Mouse (Mus musculus): Measurements from ENCODE around the gene Utp11. TPM values are rescaled to one million over a fixed set of nuclear protein-coding genes. Genes with fewer than 3 reads are reported as not detected.
A peak's percentile ranks its signal among the peaks of the same experiment; 100 is the strongest.

Utp11 gene
- polyA plus RNA-seq, 1 experiment from 2014 or later = 33.9 TPM

DNA sequence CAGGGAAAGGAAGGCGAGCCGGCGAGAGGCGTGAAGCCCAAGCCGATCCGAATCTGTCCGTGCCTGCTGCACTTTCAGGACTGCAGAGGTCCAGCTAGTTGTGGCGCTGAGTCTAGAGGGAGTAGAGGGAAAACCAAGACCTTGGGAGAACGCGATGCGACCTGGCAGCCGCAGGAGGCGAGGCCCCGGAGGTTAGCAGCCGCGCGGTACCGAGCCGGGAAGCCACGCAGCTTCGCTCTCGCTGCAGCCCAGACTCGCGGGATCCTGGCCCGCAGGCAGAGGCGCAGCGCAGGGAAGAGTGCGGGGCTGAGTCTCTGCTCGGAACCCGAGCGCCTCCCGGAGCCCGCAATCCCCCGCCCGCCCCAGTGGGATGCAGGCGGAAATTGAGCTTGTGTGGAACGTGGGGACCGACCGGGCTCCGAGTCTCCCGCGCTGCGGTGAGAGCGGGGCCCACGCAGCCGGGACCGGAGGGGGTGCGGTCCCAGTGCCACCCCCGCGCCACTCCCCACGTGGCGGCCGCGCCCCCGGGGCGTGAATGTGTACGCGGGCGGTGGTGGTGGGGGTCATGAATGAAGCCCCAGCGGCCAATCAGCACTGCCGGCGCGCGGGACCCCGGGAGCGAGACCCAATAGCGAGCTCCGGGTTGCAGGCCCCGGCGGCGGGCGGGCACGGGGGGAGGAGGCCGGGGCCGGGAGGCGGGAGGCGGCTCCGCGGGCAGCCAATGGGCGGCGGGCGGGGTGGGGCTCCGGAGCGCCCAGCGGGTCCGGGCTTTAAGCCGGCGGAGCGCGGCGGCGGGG lies 36.3 kb downstream of the Utp11 start:
- H3K4me3 ChIP-seq (ENCODE audit: low read depth, low read length) = peak overlapping the region; percentile 46
- peaks cover 59% of the 10 kb centered on the region for H3K27me3 ChIP-seq (ENCODE audit: control insufficient read depth, insufficient read depth, low read length)
- no peaks in the 10 kb centered on the region for H3K9me3 ChIP-seq (ENCODE audit: control insufficient read depth, low read length)
- WGBS = under 1% methylated on average over 63 of the region's 92 CpGs
- no peaks in the 10 kb centered on the region for H3K36me3 ChIP-seq (ENCODE audit: control insufficient read depth, insufficient read depth, low read length)
- H3K4me2 ChIP-seq (ENCODE audit: low read depth, low read length) = peak overlapping the region; percentile 87
- peak overlapping the region; percentile 10; the same call in 1 of the 2 replicates for H3K27ac ChIP-seq (ENCODE audit: low read depth, low read length)
- H3K9ac ChIP-seq (replicated peaks; ENCODE audit: low read depth, low read length) = peak overlapping the region; percentile 48
- peak; percentile 94 for ATAC-seq (ENCODE audit: low read depth)
- peaks cover 16% of the 10 kb centered on the region for H3K4me1 ChIP-seq (ENCODE audit: control insufficient read depth, insufficient read depth, low read length)

DNA sequence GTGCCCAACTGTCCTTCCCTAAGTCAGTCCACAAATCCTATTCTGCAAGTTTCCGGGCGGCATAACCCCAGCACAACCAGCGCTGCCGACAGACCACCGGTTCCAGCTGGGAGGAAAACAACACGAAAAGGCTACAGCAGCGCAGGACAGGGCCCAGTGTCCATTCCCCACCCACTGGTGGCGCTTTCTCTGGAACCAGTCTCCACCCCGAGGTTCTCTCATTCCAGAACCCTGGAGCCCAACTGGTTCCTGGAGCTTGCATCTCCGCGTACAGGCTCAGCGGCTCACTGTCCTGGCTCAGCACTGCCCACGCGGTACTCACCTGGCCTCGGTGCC lies 36.9 kb downstream of the Utp11 start, which contains the start of gene Pou3f1:
Pou3f1 (plus strand) TSS at position 290 of the 336 bp plus-strand sequence.
- no peaks in the 10 kb centered on the region for H3K36me3 ChIP-seq (ENCODE audit: control insufficient read depth, insufficient read depth, low read length)
- peak within 1 kb of the TSS; percentile 48 for H3K9ac ChIP-seq (replicated peaks; ENCODE audit: low read depth, low read length)
- H3K9me3 ChIP-seq (ENCODE audit: control insufficient read depth, low read length) = no peaks in the 10 kb centered on the region
- peaks cover 16% of the 10 kb centered on the region for H3K4me1 ChIP-seq (ENCODE audit: control insufficient read depth, insufficient read depth, low read length)
- peak within 1 kb of the TSS; percentile 46 for H3K4me3 ChIP-seq (ENCODE audit: low read depth, low read length)
- WGBS = 2% methylated on average over 15 of the region's 15 CpGs
- peak within 1 kb of the TSS; percentile 87 for H3K4me2 ChIP-seq (ENCODE audit: low read depth, low read length)
- peak within 1 kb of the TSS; percentile 10; the same call in 1 of the 2 replicates for H3K27ac ChIP-seq (ENCODE audit: low read depth, low read length)
- H3K27me3 ChIP-seq (ENCODE audit: control insufficient read depth, insufficient read depth, low read length) = peaks cover 54% of the 10 kb centered on the region
- ATAC-seq (ENCODE audit: low read depth) = no peak

DNA sequence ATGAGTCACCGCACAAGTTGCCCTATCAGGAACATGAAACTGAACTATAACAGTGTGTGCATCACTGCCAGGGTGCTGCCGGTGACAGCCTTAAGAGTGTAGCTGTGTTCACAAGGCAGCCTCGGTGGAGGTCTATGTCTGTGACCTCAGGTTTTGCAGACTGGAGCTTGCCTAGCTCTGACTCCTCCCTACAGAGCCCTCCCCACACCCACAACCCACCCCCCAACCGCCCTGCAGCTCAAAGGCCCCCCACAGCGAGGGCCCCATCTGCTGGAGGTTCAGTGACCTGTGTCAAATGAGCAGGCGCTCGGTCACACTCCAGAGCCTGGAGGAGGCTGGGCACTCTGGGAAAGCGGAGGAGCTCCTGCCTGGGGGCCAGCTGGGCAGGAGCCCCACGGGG lies 40.5 kb downstream of the Utp11 start:
- 2% methylated on average over 9 of the region's 9 CpGs for WGBS
- H3K27ac ChIP-seq (ENCODE audit: low read depth, low read length) = no peak overlapping the region
- no peaks in the 10 kb centered on the region for H3K9me3 ChIP-seq (ENCODE audit: control insufficient read depth, low read length)
- ATAC-seq (ENCODE audit: low read depth) = no peak
- H3K4me3 ChIP-seq (ENCODE audit: low read depth, low read length) = no peak overlapping the region
- H3K36me3 ChIP-seq (ENCODE audit: control insufficient read depth, insufficient read depth, low read length) = no peaks in the 10 kb centered on the region
- H3K4me2 ChIP-seq (ENCODE audit: low read depth, low read length) = no peak overlapping the region
- peaks cover 12% of the 10 kb centered on the region for H3K4me1 ChIP-seq (ENCODE audit: control insufficient read depth, insufficient read depth, low read length)
- no peak overlapping the region for H3K9ac ChIP-seq (replicated peaks; ENCODE audit: low read depth, low read length)
- peaks cover 31% of the 10 kb centered on the region for H3K27me3 ChIP-seq (ENCODE audit: control insufficient read depth, insufficient read depth, low read length)

DNA sequence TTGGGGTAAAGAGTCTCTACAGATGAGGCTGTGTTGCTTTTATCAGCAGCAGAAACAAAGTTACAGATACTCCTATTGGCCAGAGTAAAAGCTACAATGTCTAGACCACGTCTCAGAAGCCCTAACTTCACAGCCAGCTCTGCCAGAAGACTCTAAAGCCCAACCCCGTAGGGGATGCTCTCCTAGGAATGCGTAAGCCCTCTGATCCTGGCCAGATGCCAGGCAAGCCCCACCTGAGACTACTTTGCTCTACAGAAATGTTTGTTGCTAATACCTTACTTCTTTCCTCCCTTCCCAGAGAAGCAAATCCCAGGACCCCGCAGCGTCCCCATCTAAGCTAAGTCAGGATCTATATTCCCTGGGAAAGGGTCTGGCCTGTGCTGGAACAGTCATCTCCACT lies 45.5 kb downstream of the Utp11 start:
- WGBS = 41% methylated on average over 5 of the region's 5 CpGs
- no peak overlapping the region for H3K9ac ChIP-seq (replicated peaks; ENCODE audit: low read depth, low read length)
- H3K4me2 ChIP-seq (ENCODE audit: low read depth, low read length) = no peak overlapping the region
- no peaks in the 10 kb centered on the region for H3K9me3 ChIP-seq (ENCODE audit: control insufficient read depth, low read length)
- no peaks in the 10 kb centered on the region; the same call in 1 of the 2 replicates for H3K27me3 ChIP-seq (ENCODE audit: control insufficient read depth, insufficient read depth, low read length)
- peaks cover 2% of the 10 kb centered on the region for H3K4me1 ChIP-seq (ENCODE audit: control insufficient read depth, insufficient read depth, low read length)
- H3K27ac ChIP-seq (ENCODE audit: low read depth, low read length) = no peak overlapping the region
- no peak overlapping the region for H3K4me3 ChIP-seq (ENCODE audit: low read depth, low read length)
- no peak for ATAC-seq (ENCODE audit: low read depth)
- no peaks in the 10 kb centered on the region for H3K36me3 ChIP-seq (ENCODE audit: control insufficient read depth, insufficient read depth, low read length)

DNA sequence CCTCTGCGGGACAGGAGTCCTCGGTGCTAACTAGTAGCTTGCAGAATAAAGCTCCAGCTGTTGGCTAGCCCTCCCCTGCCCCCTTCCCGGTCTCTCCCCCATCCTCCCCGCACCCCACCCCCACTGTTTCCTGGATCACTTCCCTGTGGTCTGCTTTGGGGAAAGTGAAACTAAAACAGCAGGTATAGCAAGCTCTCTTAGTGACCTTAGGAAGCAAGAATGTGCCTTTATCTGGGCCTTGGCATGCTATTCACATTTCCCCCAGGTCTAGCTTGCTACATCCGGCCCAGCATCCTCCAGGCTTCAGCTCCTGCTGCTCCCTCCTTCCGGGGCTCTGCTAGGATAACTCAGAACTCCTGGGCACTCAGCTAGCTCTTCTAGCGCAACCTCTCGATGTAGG lies 46.8 kb downstream of the Utp11 start:
- no peak for ATAC-seq (ENCODE audit: low read depth)
- Histone ChIP-seq H3K36me3 (ENCODE audit: control insufficient read depth, insufficient read depth, low read length) (no peaks in the 10 kb centered on the region), H3K4me1 (ENCODE audit: control insufficient read depth, insufficient read depth, low read length) (no peaks in the 10 kb centered on the region), H3K27ac (ENCODE audit: low read depth, low read length) (no peak overlapping the region), H3K4me3 (ENCODE audit: low read depth, low read length) (no peak overlapping the region), H3K27me3 (ENCODE audit: control insufficient read depth, insufficient read depth, low read length) (no peaks in the 10 kb centered on the region; the same call in 1 of the 2 replicates), H3K4me2 (ENCODE audit: low read depth, low read length) (no peak overlapping the region), H3K9me3 (ENCODE audit: control insufficient read depth, low read length) (no peaks in the 10 kb centered on the region), H3K9ac (replicated peaks; ENCODE audit: low read depth, low read length) (no peak overlapping the region)
- 22% methylated on average over 8 of the region's 8 CpGs for WGBS

DNA sequence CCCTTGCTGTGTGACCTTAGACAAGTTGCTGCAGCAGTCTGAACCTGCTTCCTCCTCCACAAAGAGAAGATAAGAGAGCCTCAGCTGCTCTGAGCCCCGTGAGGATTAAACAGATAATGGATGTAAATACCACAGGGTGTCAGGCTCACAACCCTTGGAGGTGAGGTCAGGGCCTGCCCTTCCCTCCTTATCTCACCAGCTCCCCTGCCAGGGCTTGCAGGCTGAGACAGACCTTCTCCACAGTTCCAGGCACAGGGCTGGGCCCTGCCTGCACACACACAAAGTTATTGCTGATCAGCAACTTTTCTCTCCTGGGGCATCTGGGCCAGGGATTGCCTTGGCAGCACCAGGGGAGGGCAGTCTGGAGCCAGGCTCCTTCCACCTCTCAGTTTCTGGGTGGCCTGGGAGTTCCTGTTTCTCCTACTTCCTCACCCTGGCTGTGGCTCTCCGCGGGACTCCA lies 48.4 kb downstream of the Utp11 start:
- H3K9me3 ChIP-seq (ENCODE audit: control insufficient read depth, low read length) = no peaks in the 10 kb centered on the region
- H3K9ac ChIP-seq (replicated peaks; ENCODE audit: low read depth, low read length) = no peak overlapping the region
- no peak overlapping the region for H3K4me3 ChIP-seq (ENCODE audit: low read depth, low read length)
- ATAC-seq (ENCODE audit: low read depth) = no peak
- 18% methylated on average over 3 of the region's 3 CpGs for WGBS
- no peaks in the 10 kb centered on the region for H3K4me1 ChIP-seq (ENCODE audit: control insufficient read depth, insufficient read depth, low read length)
- H3K27me3 ChIP-seq (ENCODE audit: control insufficient read depth, insufficient read depth, low read length) = no peaks in the 10 kb centered on the region; the same call in 1 of the 2 replicates
- no peak overlapping the region for H3K4me2 ChIP-seq (ENCODE audit: low read depth, low read length)
- no peaks in the 10 kb centered on the region for H3K36me3 ChIP-seq (ENCODE audit: control insufficient read depth, insufficient read depth, low read length)
- no peak overlapping the region for H3K27ac ChIP-seq (ENCODE audit: low read depth, low read length)

DNA sequence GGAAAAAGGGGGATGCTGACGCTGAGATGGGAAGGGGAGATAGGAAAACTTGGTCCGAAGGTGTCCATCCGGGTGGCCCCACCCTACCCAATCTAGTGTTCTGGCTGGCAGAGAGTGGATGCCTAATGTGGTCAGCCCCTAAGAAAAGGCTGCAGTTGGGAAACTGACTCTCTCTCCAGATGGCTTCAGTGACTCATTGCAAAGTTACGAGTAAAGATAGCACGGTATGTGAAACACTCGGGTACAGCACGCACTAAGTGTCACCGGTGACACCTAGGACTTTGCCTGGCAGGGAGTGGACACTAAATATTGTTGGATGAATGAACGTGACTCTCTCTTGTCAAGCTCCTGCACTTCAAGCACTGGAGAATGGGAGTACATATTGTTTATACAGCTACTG lies 49.5 kb downstream of the Utp11 start:
- no peak overlapping the region for H3K4me2 ChIP-seq (ENCODE audit: low read depth, low read length)
- H3K36me3 ChIP-seq (ENCODE audit: control insufficient read depth, insufficient read depth, low read length) = no peaks in the 10 kb centered on the region
- H3K9me3 ChIP-seq (ENCODE audit: control insufficient read depth, low read length) = no peaks in the 10 kb centered on the region
- H3K4me3 ChIP-seq (ENCODE audit: low read depth, low read length) = no peak overlapping the region
- ATAC-seq (ENCODE audit: low read depth) = no peak
- 0 out of 2 replicates have a peak, but pooled peaks cover 3% of the 10 kb centered on the region for H3K4me1 ChIP-seq (ENCODE audit: control insufficient read depth, insufficient read depth, low read length)
- peaks cover 3% of the 10 kb centered on the region; the same call in 1 of the 2 replicates for H3K27me3 ChIP-seq (ENCODE audit: control insufficient read depth, insufficient read depth, low read length)
- no peak overlapping the region for H3K27ac ChIP-seq (ENCODE audit: low read depth, low read length)
- no peak overlapping the region for H3K9ac ChIP-seq (replicated peaks; ENCODE audit: low read depth, low read length)
- 88% methylated on average over 9 of the region's 9 CpGs for whole genome bisulfite sequencing

DNA sequence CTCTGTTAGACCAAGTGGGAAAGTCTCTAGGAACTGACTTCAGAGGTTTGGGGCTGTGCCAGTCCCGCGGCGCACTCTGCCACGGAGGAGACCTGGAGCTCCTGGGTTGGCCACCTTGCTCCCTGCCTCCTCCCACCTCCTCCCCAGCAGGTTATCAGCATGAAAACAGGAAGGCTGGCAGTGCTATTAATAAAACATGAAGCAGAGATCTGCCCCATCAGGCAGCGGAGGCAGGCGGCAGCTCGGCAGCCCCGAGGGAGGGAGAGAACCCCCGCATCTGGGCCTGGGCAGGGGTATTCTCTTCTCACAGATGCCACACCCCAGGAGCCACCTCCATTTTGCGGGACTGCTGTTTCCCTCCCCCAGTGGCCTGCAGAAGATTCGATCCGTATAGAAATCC lies 53.7 kb downstream of the Utp11 start:
- Histone ChIP-seq H3K36me3 (ENCODE audit: control insufficient read depth, insufficient read depth, low read length) (no peaks in the 10 kb centered on the region), H3K4me3 (ENCODE audit: low read depth, low read length) (no peak overlapping the region), H3K27me3 (ENCODE audit: control insufficient read depth, insufficient read depth, low read length) (0 out of 2 replicates have a peak, but pooled peaks cover 3% of the 10 kb centered on the region), H3K4me1 (ENCODE audit: control insufficient read depth, insufficient read depth, low read length) (0 out of 2 replicates have a peak, but pooled peaks cover 3% of the 10 kb centered on the region), H3K9me3 (ENCODE audit: control insufficient read depth, low read length) (no peaks in the 10 kb centered on the region), H3K27ac (ENCODE audit: low read depth, low read length) (no peak overlapping the region), H3K9ac (replicated peaks; ENCODE audit: low read depth, low read length) (no peak overlapping the region), H3K4me2 (ENCODE audit: low read depth, low read length) (no peak overlapping the region)
- 17% methylated on average over 12 of the region's 12 CpGs for WGBS
- no peak for ATAC-seq (ENCODE audit: low read depth)

DNA sequence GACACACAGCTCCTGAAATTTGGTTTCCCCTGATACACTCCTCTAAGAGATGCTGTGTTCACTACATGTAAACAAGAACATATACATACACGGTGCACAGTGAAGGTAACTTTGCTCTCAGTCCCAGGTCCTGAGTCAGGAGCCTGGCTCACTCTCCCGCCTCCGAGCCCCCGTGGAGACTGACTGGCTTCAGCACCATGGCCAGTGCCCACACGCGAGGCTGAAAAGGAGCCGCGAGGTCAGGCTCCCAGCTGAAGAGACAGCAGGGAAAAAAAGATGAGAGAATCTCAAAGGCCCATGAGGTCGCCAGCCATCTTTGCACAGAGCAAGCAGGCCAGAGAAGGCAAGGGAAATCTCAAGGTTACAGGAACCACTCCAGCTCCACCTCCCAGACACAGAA lies 60.1 kb downstream of the Utp11 start:
- no peak for ATAC-seq (ENCODE audit: low read depth)
- Histone ChIP-seq H3K36me3 (ENCODE audit: control insufficient read depth, insufficient read depth, low read length) (no peaks in the 10 kb centered on the region), H3K27ac (ENCODE audit: low read depth, low read length) (no peak overlapping the region), H3K4me3 (ENCODE audit: low read depth, low read length) (no peak overlapping the region), H3K9ac (replicated peaks; ENCODE audit: low read depth, low read length) (no peak overlapping the region), H3K4me1 (ENCODE audit: control insufficient read depth, insufficient read depth, low read length) (no peaks in the 10 kb centered on the region), H3K4me2 (ENCODE audit: low read depth, low read length) (no peak overlapping the region), H3K27me3 (ENCODE audit: control insufficient read depth, insufficient read depth, low read length) (peaks cover 4% of the 10 kb centered on the region; the same call in 1 of the 2 replicates), H3K9me3 (ENCODE audit: control insufficient read depth, low read length) (no peaks in the 10 kb centered on the region)
- WGBS = 7% methylated on average over 9 of the region's 9 CpGs
